ENCODE assay signal across 9 mouse cellular contexts in the genomic region with DNA sequence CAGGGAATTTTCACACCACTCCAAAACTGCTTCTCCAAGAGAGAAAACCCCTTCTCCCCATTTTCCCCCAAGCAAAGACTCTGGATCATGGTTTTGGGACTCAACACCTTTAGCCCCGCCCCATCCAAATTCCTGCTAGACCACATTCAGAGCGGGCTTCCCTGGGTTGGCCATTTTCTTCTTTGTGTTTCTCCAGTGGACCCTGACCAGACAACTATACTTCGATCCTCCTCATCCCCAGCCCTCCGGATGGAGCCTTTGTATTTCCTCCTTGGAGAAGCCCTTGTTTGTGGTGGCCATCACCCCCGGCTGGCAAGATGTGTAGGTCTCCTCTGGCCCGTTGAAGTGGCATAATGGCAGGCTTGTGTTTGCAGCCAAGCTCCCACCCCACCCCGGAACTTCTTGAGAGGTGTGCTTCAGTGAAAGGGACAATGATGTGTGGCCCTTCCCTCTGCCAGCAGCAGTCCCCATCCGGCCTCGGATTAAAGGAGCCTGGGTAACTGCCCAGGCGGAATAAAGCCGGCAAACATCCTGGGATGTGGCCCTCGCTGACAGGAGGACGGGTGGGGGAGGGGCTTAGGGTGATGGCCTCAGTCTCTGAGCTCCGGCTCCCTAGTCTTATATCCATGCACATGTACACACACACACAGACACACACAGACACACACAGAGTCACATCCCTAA. TPM values are rescaled to one million over a fixed set of nuclear protein-coding genes. Genes with fewer than 3 reads are reported as not detected.
A peak's percentile ranks its signal among the peaks of the same experiment; 100 is the strongest.
DNase-seq lines count a peak whose midpoint lies in the region; ATAC-seq and TF ChIP-seq lines count a peak whose summit lies in the region.
"Had no signal": no experiment of that assay in that cellular context is flagged by ENCODE, and none has a peak within 500 bp of the region (broad histone marks: within the 10 kb centered on the region; RNA-seq: fewer than 3 reads in every experiment).

No protein-coding gene starts in this region.

- H3K9me3 ChIP-seq in kidney, embryonic 16.5 days (ENCODE audit: low read length) = no peaks in the 10 kb centered on the region
- no peaks in the 10 kb centered on the region for H3K9me3 ChIP-seq in hindbrain, embryonic 11.5 days (ENCODE audit: control insufficient read depth, low read length)
- no peaks in the 10 kb centered on the region for H3K9me3 ChIP-seq in midbrain, embryonic 15.5 days

- H3K27me3 ChIP-seq in kidney, embryonic 16.5 days (ENCODE audit: insufficient read depth, low read length) = no peaks in the 10 kb centered on the region
- H3K27me3 ChIP-seq in hindbrain, embryonic 11.5 days (ENCODE audit: control insufficient read depth, insufficient read depth, low read length) = no peaks in the 10 kb centered on the region
- no peaks in the 10 kb centered on the region for H3K27me3 ChIP-seq in midbrain, embryonic 15.5 days (replicated peaks)
- H3K27me3 ChIP-seq: megakaryocyte, embryonic 14.5 days had no signal

- DNase-seq in kidney, adult 9 months = no peak
- DNase-seq in hindbrain, embryonic 11.5 days (ENCODE audit: low spot score) = peak; percentile 57
- DNase-seq in gastrocnemius, postnatal 25 days = no peak
- DNase-seq in urinary bladder, postnatal 14 days (ENCODE audit: low spot score) = no peak
- DNase-seq in heart, postnatal 4 days = no peak

- WGBS in kidney, embryonic 16.5 days = 25% methylated on average over 14 of the region's 14 CpGs
- 14% methylated on average over 14 of the region's 14 CpGs for WGBS in hindbrain, embryonic 11.5 days
- WGBS in midbrain, embryonic 15.5 days = 6% methylated on average over 14 of the region's 14 CpGs

- H3K4me2 ChIP-seq in kidney, embryonic 16.5 days (replicated peaks; ENCODE audit: low read depth, low read length) = no peak overlapping the region; the same call in 1 of the 2 replicates
- H3K4me2 ChIP-seq in hindbrain, embryonic 11.5 days (replicated peaks; ENCODE audit: low read depth, low read length) = no peak overlapping the region
- H3K4me2 ChIP-seq in midbrain, embryonic 15.5 days = no peak overlapping the region

- H3K4me1 ChIP-seq in kidney, embryonic 16.5 days (ENCODE audit: insufficient read depth, low read length) = peaks cover 48% of the 10 kb centered on the region
- H3K4me1 ChIP-seq in cortical plate, adult 2 months (ENCODE audit: control insufficient read depth, insufficient read depth, low read length) = 0 out of 2 replicates have a peak, but pooled peaks cover 1% of the 10 kb centered on the region
- peaks cover 6% of the 10 kb centered on the region for H3K4me1 ChIP-seq in hindbrain, embryonic 11.5 days (replicated peaks; ENCODE audit: control insufficient read depth, insufficient read depth, low read length)
- H3K4me1 ChIP-seq in midbrain, embryonic 15.5 days = 0 out of 2 replicates have a peak, but pooled peaks cover 9% of the 10 kb centered on the region
- H3K4me1 ChIP-seq: megakaryocyte, embryonic 14.5 days had no signal

- no peak for TF ChIP-seq CTCF in cortical plate, adult 2 months (IDR thresholded peaks at IDR 0.05; ENCODE audit: extremely low read depth, insufficient read depth, low read length)

- no peaks in the 10 kb centered on the region for H3K36me3 ChIP-seq in kidney, embryonic 16.5 days (ENCODE audit: insufficient read depth, low read length)
- no peaks in the 10 kb centered on the region for H3K36me3 ChIP-seq in hindbrain, embryonic 11.5 days (ENCODE audit: control insufficient read depth, insufficient read depth, low read length)
- H3K36me3 ChIP-seq in midbrain, embryonic 15.5 days (replicated peaks) = no peaks in the 10 kb centered on the region

- no peak overlapping the region for H3K4me3 ChIP-seq in kidney, embryonic 16.5 days (ENCODE audit: low read length)
- H3K4me3 ChIP-seq in cortical plate, adult 2 months (ENCODE audit: insufficient read depth, low read length) = no peak overlapping the region
- H3K4me3 ChIP-seq in hindbrain, embryonic 11.5 days (ENCODE audit: low read depth, low read length) = no peak overlapping the region
- H3K4me3 ChIP-seq in midbrain, embryonic 15.5 days = no peak overlapping the region
- H3K4me3 ChIP-seq: megakaryocyte, embryonic 14.5 days had no signal

- H3K27ac ChIP-seq in kidney, embryonic 16.5 days (ENCODE audit: low read length) = peak overlapping the region; percentile 69
- H3K27ac ChIP-seq in cortical plate, adult 2 months (ENCODE audit: insufficient read depth, low read length) = 0 out of 2 replicates have a peak overlapping the region, but pooled peaks have one; percentile 64
- peak overlapping the region; percentile 56; the same call in 1 of the 2 replicates for H3K27ac ChIP-seq in hindbrain, embryonic 11.5 days (ENCODE audit: low read depth, low read length)
- H3K27ac ChIP-seq in midbrain, embryonic 15.5 days = peak overlapping the region; percentile 61

- no peak for TF ChIP-seq POLR2A in cortical plate, adult 2 months (IDR thresholded peaks at IDR 0.05; ENCODE audit: extremely low read depth, insufficient read depth, low read length)

- no peak overlapping the region for H3K9ac ChIP-seq in kidney, embryonic 16.5 days (replicated peaks; ENCODE audit: low read length)
- H3K9ac ChIP-seq in hindbrain, embryonic 11.5 days (ENCODE audit: low read depth, low read length) = peak overlapping the region; percentile 34; the same call in 1 of the 2 replicates
- no peak overlapping the region for H3K9ac ChIP-seq in midbrain, embryonic 15.5 days

- ATAC-seq in kidney, embryonic 16.5 days (ENCODE audit: low FRiP score, low TSS enrichment) = peak; percentile 17; the same call in 1 of the 2 replicates
- ATAC-seq in hindbrain, embryonic 11.5 days (ENCODE audit: low FRiP score) = peak; percentile 77
- peak; percentile 73 for ATAC-seq in midbrain, embryonic 15.5 days (replicated peaks)

RNA-seq across cellular contexts. Expression of a gene that starts 46.8 kb away (rescaled TPM):
- polyA plus RNA-seq in kidney, embryonic 16.5 days (2015; fragmentation: Nextera tagmentation; extraction: Ambion mirVana) = 5.9 and 8.3 TPM in 2 replicates
- 62.7 and 68.2 TPM in 2 replicates for polyA plus RNA-seq in cortical plate, adult 2 months (2012; rRNA removed)
- 7.0 and 8.5 TPM in 2 replicates for polyA plus RNA-seq in hindbrain, embryonic 11.5 days (2014; fragmentation: Nextera tagmentation; extraction: Ambion mirVana)
- polyA plus RNA-seq in midbrain, embryonic 15.5 days (2015; fragmentation: Nextera tagmentation; extraction: Ambion mirVana) = 13.2 and 18.1 TPM in 2 replicates
- under 1 TPM in 1 of 2 experiments, not detected in 1; 0.32 TPM for total RNA-seq in gastrocnemius, postnatal 25 days (2021)
- total RNA-seq in heart, postnatal 4 days (2021) = 1 to 10 TPM; 3.5 to 5.0 TPM

Comparison
In these comparisons a context has a peak if more than half of its experiments do, and no peak if none do; other contexts are left out.
1. ATAC-seq: peak in every context shown above with its lines; median percentile 77 in hindbrain, embryonic 11.5 days; 73 in midbrain, embryonic 15.5 days; 17 in kidney, embryonic 16.5 days.